Mouse (Mus musculus): ENCODE results near the gene Klf6. TPM values are rescaled to one million over a fixed set of nuclear protein-coding genes. Genes with fewer than 3 reads are reported as not detected.
A peak's percentile ranks its signal among the peaks of the same experiment; 100 is the strongest.

The Klf6 gene
- total and polyA plus RNA-seq, 3 experiments: 13.7 to 55.8 (median 51.8) TPM

DNA sequence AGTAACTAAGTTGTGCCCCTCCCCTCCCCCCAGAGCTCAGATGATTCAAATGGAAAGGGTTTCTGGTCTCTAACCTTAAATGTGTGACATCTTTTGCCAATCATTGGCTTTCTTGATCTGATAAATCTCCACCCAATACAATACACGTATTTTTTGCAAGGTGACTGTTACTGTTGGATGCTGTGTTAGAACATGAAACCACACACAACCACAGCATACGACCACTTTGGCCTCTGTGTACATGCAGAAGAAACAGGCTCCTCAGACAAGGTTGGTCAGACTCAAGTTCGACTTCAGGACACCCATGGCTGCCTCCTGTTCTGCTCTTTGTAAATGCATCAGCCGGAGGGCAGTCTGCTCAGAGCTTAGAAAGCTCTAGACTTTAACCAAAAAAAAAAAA lies 14.4 kb upstream of the Klf6 start:
- no peak overlapping the region for H3K9ac ChIP-seq (ENCODE audit: low read depth, low read length)
- TF ChIP-seq EP300 (IDR thresholded peaks at IDR 0.05; ENCODE audit: insufficient read depth, low read depth, low read length) (no peak), CTCF (IDR thresholded peaks at IDR 0.05) (no peak), POLR2A (IDR thresholded peaks at IDR 0.05; ENCODE audit: insufficient read depth, low read depth, low read length) (no peak)
- 79% methylated on average over 4 of the region's 4 CpGs for WGBS
- H3K36me3 ChIP-seq (ENCODE audit: control insufficient read depth, insufficient read depth, low read length): peaks cover 20% of the 10 kb centered on the region
- no peaks in the 10 kb centered on the region for H3K79me2 ChIP-seq (replicated peaks; ENCODE audit: control insufficient read depth, insufficient read depth, low read length)
- H3K27ac ChIP-seq: no peak overlapping the region
- H3K4me1 ChIP-seq (ENCODE audit: control insufficient read depth, insufficient read depth, low read length): peaks cover 7% of the 10 kb centered on the region
- intact Hi-C loops (cut with DNase I): loop anchor here (5.0 kb wide), 1 partner anchor 135 kb away; no protein-coding TSS in a partner anchor
- H3K4me3 ChIP-seq: no peak overlapping the region
- no peak for DNase-seq
- no peaks in the 10 kb centered on the region for H3K27me3 ChIP-seq (ENCODE audit: control insufficient read depth, insufficient read depth, low read length)

DNA sequence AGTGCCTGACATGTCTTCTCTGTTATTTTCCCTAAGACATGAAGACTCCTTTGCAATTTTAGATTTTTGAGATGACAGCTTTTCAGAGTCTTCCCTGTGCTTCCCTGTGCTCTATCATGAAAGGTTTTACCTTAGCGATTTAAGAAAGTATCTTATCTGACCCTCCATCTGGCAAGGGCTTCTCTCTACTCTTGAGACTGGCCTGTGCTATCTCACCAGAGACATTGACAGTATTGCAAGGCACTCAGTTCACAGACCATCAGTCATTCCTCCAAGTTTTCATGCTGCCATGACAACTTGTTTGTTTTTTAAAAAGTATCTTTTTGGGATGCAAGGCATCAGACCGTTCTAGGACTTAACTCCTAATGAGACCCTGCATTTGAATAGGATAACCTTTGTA lies 13.5 kb upstream of the Klf6 start:
- intact Hi-C loops (cut with DNase I): loop anchor here (5.0 kb wide), 1 partner anchor 135 kb away; no protein-coding TSS in a partner anchor
- Histone ChIP-seq H3K4me1 (ENCODE audit: control insufficient read depth, insufficient read depth, low read length) (peaks cover 6% of the 10 kb centered on the region), H3K27me3 (ENCODE audit: control insufficient read depth, insufficient read depth, low read length) (no peaks in the 10 kb centered on the region), H3K36me3 (ENCODE audit: control insufficient read depth, insufficient read depth, low read length) (peaks cover 14% of the 10 kb centered on the region), H3K9ac (ENCODE audit: low read depth, low read length) (no peak overlapping the region), H3K4me3 (no peak overlapping the region), H3K79me2 (replicated peaks; ENCODE audit: control insufficient read depth, insufficient read depth, low read length) (no peaks in the 10 kb centered on the region), H3K27ac (no peak overlapping the region)
- no peak for TF ChIP-seq CTCF (IDR thresholded peaks at IDR 0.05)
- TF ChIP-seq EP300 (IDR thresholded peaks at IDR 0.05; ENCODE audit: insufficient read depth, low read depth, low read length): no peak
- no peak for TF ChIP-seq POLR2A (IDR thresholded peaks at IDR 0.05; ENCODE audit: insufficient read depth, low read depth, low read length)
- no peak for DNase-seq
- WGBS: 52% methylated on average over 2 of the region's 2 CpGs

DNA sequence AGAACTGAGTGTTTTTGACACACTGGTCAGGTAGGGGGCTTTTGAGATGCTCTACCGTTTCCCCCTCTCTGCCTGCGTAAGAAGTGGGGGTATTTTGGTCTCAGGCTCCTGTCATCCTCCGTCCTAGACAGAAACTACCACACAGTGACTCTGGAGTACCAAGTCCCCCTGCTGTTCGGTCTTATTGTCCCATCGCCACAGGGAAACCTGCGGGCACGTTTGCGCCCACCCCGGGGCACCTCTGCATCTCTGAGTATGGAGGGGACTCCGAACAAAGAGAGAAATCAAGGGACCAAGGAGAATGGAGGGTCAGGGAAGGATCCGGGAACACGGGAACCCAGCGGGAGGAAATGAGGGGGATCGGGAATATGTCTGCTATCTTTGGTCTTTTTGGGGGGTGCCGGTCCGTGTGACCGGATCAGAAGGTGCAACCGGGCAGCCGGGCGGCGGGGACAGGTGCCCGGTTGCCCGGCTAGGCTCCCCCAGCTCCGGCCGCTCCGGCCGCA lies 578 bp upstream of the Klf6 start:
- DNase-seq: peak in 1 of 2 experiments; percentile 75

DNA sequence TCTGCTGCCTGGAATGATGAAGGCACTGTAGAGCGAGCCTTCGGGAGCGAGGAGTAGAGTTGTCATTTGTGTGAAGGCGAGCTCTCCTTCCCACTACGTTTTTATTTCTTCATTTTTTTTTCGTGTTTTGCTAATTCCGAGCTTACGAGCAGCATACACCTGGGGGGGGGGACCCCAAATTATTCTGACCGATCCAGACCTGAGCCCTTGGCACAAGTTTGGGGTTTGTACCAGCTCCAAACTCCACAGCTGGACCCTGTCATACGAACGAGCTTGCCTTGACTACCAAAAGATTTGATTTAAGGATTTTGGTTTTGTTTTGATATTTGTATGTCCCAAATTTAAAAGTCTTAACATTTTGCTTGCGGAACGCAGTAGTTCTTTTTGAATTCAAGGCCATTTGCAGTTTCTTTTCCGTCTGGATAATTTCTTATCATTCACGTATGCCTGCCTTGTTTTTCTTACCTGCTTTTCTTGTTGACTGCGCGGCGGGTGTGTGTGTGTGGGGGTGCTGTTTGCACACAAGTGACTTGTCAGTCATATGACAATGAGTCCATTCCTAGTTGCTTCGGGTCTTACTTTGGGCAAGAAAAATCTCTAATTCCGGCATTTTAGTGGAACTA lies 832 bp downstream of the Klf6 start:
- H3K36me3 ChIP-seq (ENCODE audit: control insufficient read depth, insufficient read depth, low read length): peaks cover 24% of the 10 kb centered on the region
- H3K4me3 ChIP-seq: peak overlapping the region; percentile 89
- H3K79me2 ChIP-seq (replicated peaks; ENCODE audit: control insufficient read depth, insufficient read depth, low read length): peaks cover 8% of the 10 kb centered on the region
- intact Hi-C loops (cut with DNase I): loop anchor here (1.0 to 10.0 kb wide), 10 partner anchors 59 to 917 kb away; no protein-coding TSS in a partner anchor
- H3K27ac ChIP-seq: peak overlapping the region; percentile 95
- H3K9ac ChIP-seq (ENCODE audit: low read depth, low read length): peak overlapping the region; percentile 85
- H3K4me1 ChIP-seq (ENCODE audit: control insufficient read depth, insufficient read depth, low read length): peaks cover 9% of the 10 kb centered on the region
- under 1% methylated on average over 20 of the region's 20 CpGs for WGBS
- TF ChIP-seq EP300 (IDR thresholded peaks at IDR 0.05; ENCODE audit: insufficient read depth, low read depth, low read length): no peak
- peak; percentile 39; the same call in 1 of the 2 replicates for TF ChIP-seq POLR2A (IDR thresholded peaks at IDR 0.05; ENCODE audit: insufficient read depth, low read depth, low read length)
- TF ChIP-seq CTCF (IDR thresholded peaks at IDR 0.05): 0 out of 2 replicates have a peak, but pooled peaks have one; percentile 10
- DNase-seq: peak; percentile 66 to 72
- H3K27me3 ChIP-seq (ENCODE audit: control insufficient read depth, insufficient read depth, low read length): no peaks in the 10 kb centered on the region

More for the DNA sequence above, 578 bp upstream of the Klf6 start:
- Histone ChIP-seq H3K9ac (ENCODE audit: low read depth, low read length) (peak overlapping the region; percentile 95), H3K4me3 (peak overlapping the region; percentile 64), H3K27ac (peak overlapping the region; percentile 100), H3K27me3 (ENCODE audit: control insufficient read depth, insufficient read depth, low read length) (no peaks in the 10 kb centered on the region), H3K36me3 (ENCODE audit: control insufficient read depth, insufficient read depth, low read length) (peaks cover 10% of the 10 kb centered on the region), H3K79me2 (replicated peaks; ENCODE audit: control insufficient read depth, insufficient read depth, low read length) (peaks cover 7% of the 10 kb centered on the region), H3K4me1 (ENCODE audit: control insufficient read depth, insufficient read depth, low read length) (peaks cover 5% of the 10 kb centered on the region)
- intact Hi-C loops (cut with DNase I): loop anchor here (1.0 to 10.0 kb wide), 13 partner anchors 15 to 1088 kb away; no protein-coding TSS in a partner anchor
- under 1% methylated on average over 27 of the region's 27 CpGs for WGBS
- TF ChIP-seq CTCF (IDR thresholded peaks at IDR 0.05) (peak; percentile 64), EP300 (IDR thresholded peaks at IDR 0.05; ENCODE audit: insufficient read depth, low read depth, low read length) (no peak), POLR2A (IDR thresholded peaks at IDR 0.05; ENCODE audit: insufficient read depth, low read depth, low read length) (no peak)

DNA sequence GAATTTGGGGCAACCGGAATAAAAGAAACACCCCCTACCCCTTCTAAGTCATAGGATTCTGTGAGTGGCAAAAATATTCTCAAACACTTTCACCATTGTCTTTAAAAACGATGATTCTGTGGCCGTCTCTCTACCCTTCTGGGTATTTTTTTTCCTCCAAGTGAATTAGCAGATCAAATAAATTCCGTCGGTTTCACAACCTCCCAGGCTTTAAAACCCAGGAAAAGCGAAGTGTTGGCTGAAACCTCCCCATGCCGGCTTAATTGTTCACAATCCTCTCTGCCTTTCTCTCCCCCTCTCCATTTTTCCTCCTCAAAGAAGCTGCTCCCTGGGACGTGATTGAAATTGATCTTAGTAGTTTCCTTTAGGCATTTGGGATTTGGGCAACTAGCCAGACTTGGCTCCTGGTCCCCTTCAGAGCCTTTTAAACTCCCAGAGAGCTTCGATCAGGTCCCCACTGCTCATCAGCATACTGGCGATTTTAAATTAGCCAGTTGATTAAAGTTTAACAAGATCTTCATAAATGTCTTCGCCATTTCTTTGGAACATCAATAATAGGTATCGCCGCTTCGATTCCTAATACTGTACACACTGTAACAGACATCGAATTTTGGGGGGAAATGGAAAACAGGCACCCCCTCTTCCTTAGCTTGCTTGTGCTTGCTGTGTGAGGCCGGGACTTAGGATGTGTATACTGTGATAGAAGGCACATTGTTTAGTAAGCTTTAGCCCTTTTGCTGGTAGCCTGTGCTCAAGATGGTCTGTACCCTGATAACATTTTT lies 1.5 kb downstream of the Klf6 start:
- DNase-seq: peak; percentile 57 to 64
- intact Hi-C loops (cut with DNase I): loop anchor here (1.0 to 10.0 kb wide), 11 partner anchors 60 to 918 kb away; no protein-coding TSS in a partner anchor
- WGBS: under 1% methylated on average over 16 of the region's 16 CpGs
- peak overlapping the region; percentile 85 for H3K9ac ChIP-seq (ENCODE audit: low read depth, low read length)
- H3K79me2 ChIP-seq (replicated peaks; ENCODE audit: control insufficient read depth, insufficient read depth, low read length): peaks cover 8% of the 10 kb centered on the region
- no peaks in the 10 kb centered on the region for H3K27me3 ChIP-seq (ENCODE audit: control insufficient read depth, insufficient read depth, low read length)
- peak overlapping the region; percentile 89 for H3K4me3 ChIP-seq
- peaks cover 31% of the 10 kb centered on the region for H3K36me3 ChIP-seq (ENCODE audit: control insufficient read depth, insufficient read depth, low read length)
- H3K4me1 ChIP-seq (ENCODE audit: control insufficient read depth, insufficient read depth, low read length): peaks cover 9% of the 10 kb centered on the region
- TF ChIP-seq POLR2A (IDR thresholded peaks at IDR 0.05; ENCODE audit: insufficient read depth, low read depth, low read length) (no peak), CTCF (IDR thresholded peaks at IDR 0.05) (no peak), EP300 (IDR thresholded peaks at IDR 0.05; ENCODE audit: insufficient read depth, low read depth, low read length) (no peak)
- H3K27ac ChIP-seq: peak overlapping the region; percentile 95
